Mouse (Mus musculus) megakaryocyte progenitor cell, adult 5-6 weeks (primary cell): ENCODE data around the gene Fmn2. TPM values are rescaled to one million over a fixed set of nuclear protein-coding genes. Genes with fewer than 3 reads are reported as not detected.

ENCODE experiments used
- ATAC-seq: replicated peaks from 2 replicates; pipeline ENCODE4 v1.8.0; 2016; ENCODE audit warnings: mild to moderate bottlenecking, moderate TSS enrichment, inconsistent platforms; ENCODE audit not compliant: poor library complexity
- total RNA-seq, 2 experiments: library from RNA; stranded (forward) in 1 of 2; stranded (reverse) in 1 of 2; fragments of 157-497, 149-512 nt in 1 of 2; fragments of 200-1000 nt in 1 of 2; gene quantifications; 2 replicates each; pipeline versions ENCODE4 v1.2.3 to v1.2.4; 2015 to 2017

Fmn2 gene
- total RNA-seq, 2 experiments from 2014 or later, result 0.37 TPM; not detected in 1

DNA sequence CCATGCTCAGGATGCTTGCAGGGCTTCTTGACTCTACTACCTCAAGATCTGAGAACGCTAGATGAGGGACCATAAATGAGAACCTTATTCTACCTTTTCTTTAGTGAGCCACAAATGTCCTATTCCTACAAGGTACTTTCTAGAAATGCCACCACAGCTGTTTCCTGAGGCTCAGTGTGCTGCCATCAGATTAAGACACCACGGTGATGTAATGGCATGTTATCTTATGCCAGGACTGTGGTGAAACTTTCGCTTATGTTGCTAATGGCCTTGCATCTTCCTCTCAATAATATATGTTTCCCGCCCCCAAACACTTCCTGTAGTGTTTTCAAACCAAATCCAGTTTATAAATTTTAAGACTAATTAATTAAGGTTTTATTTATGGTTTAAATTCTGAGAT lies 154.9 kb downstream of the Fmn2 start:
- ATAC-seq, result peak; percentile 91

DNA sequence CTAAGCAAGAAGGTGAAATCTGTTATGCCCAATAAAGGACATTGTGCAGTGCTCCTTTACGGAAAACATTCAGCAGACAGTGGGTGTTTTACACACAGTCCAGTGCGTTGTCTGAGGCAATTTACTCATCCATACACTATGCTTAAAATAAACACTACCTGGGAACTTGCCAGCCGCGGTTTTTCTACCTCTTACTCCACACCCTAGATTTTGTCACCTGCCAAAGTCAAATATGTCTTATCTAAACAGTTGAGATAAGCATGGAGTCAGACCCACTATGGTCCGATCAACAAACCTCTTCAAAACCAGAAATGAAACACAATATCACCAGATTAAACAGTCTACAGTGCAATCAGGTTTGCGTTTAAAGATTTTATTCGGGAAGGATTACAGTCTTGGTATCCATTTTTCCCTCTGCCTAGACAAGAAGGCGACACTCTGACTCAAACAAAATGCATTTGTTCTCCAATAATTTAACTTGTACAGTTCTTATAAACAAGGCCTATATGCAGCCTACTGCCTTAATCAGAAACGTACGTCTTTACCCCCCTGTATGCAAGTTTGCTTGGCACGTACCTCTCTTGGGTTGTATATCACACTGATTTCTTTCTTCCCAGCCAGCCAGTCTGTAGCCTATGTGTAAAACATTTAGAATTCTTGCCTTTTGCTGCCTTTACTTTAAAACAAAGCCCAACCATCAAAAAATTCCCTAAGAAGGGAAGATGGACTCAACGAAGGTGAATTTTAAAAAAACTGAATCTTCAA lies 158.0 kb downstream of the Fmn2 start:
- no peak for ATAC-seq

GRCm38 (mm10) chr1:174665116-174665515 lies 163.5 kb downstream of the Fmn2 start:
- ATAC-seq, result no peak

- ATAC-seq, result no peak
Measured at GRCm38 (mm10) chr1:174669132-174669531, 167.5 kb downstream of the Fmn2 start.

GRCm38 (mm10) chr1:174670846-174671245 lies 169.2 kb downstream of the Fmn2 start:
- ATAC-seq, result no peak

- ATAC-seq, result peak; percentile 87
Measured at GRCm38 (mm10) chr1:174674586-174674985, 173.0 kb downstream of the Fmn2 start.

GRCm38 (mm10) chr1:174675316-174675715 lies 173.7 kb downstream of the Fmn2 start:
- ATAC-seq, result no peak

DNA sequence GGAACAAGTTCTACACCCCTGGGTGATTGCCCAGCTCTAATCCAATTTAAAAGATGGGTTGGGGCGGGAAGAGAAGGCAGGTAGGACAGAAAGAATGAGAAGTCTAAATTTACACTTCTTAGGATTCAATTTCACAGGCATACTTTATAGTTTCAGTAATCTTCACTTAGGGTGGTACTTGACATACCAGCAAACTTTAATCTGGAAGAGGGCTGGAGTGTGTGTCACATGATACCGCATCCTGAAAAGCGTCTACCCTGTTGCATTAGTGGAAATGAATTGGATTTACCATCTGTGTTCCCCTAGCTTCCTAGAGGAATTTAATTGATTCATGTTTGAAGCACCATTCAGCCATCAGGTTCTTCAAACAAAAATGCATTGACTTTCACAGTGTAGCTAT lies 174.6 kb downstream of the Fmn2 start:
- no peak for ATAC-seq

GRCm38 (mm10) chr1:174677211-174677610 lies 175.6 kb downstream of the Fmn2 start:
- no peak for ATAC-seq

DNA sequence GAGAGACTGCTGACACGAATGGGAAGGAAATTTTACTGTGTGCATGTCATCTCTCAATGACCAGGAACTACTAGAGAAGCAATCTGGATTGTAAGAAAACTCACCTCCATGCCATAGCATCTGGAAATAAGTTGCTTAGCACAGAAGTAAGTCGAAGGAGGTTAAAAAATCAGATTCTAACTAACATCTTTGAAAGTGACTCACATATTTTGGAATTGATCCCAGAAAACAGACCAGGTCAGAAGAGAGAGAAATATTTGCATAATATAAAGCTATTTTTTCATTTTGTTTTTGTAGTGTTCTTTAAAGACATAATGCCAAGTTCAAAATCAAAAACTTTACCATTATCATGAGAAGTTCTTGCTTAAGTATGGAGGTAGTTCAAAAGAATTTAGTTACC lies 187.7 kb downstream of the Fmn2 start:
- ATAC-seq, result no peak

GRCm38 (mm10) chr1:174700871-174701270 lies 199.2 kb downstream of the Fmn2 start:
- ATAC-seq, result no peak

DNA sequence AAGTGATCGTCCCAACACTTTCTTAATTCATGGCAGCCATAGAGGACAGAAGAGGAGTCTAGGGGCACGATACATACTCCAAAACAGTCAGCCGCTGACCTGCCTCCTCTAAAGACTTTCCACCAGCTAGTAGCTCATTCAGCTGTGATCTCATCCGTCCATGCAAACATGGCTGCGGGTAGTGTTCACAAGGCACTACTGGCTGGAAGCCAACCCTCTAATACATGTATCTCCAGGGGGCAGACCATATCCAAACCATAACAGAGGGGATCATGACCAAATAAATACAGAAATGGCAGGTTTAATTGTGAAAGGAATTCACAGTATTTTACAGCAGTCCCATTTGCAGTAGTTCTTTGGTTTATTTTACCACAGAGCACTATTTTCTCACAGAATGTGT lies 200.2 kb downstream of the Fmn2 start:
- ATAC-seq, result no peak

- no peak for ATAC-seq
Measured at GRCm38 (mm10) chr1:174703909-174704308, 202.3 kb downstream of the Fmn2 start.

DNA sequence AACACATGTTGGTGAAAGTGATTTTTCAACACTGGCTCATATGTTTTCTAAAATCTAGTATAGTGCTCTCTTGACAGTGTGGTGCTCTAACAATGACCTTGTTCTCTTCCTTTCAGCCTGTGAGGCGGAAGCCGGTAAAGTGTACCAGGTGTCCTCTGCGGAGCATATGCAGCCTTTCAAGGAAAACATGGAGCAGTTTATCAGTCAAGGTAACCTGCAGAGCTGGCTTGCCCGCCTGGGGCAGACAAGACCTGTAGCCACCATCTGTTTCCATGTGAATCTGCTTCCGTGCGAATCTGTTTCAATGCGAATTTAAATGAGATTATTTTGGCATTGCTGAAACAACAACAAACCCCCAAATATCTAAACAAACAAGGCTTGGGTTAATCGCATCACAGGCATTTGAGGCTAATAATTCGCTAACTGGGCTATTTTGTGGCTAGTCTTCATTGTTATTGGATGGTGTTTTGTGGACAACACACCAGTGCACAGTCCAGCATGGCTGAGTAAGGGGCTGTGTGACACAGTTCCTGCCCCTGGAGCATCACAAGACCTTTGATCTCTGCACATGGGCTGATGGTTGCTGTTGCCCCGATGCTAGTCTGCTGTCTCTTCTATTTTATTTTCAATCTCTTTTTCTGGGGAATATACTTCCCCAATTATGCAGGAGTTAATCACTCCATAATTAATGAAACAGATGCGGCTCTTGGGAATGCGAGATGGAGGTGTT lies 218.3 kb downstream of the Fmn2 start:
- ATAC-seq, result no peak

- no peak for ATAC-seq
Measured at GRCm38 (mm10) chr1:174728771-174729170, 227.1 kb downstream of the Fmn2 start.

DNA sequence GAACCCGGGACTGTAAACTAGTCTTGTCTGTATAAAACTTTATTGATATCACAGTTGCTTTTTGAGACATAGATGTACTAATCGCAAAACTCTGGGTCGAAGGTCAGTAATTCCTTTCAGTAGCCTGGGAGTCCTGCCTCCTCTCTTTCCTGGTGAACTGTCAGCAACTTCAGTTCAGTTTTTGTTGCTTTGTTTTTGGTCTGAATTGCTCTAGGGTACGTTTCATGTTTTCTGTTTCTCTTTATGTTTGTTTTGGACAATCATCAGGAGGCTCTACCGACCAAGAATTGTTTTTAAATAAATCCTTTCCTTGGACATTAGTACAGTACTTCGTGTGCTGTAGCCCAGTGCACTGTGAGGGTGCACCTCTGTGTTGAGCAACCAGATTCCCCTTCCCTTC lies 231.1 kb downstream of the Fmn2 start:
- ATAC-seq, result no peak

- ATAC-seq, result no peak
Measured at GRCm38 (mm10) chr1:174738958-174739357, 237.3 kb downstream of the Fmn2 start.

DNA sequence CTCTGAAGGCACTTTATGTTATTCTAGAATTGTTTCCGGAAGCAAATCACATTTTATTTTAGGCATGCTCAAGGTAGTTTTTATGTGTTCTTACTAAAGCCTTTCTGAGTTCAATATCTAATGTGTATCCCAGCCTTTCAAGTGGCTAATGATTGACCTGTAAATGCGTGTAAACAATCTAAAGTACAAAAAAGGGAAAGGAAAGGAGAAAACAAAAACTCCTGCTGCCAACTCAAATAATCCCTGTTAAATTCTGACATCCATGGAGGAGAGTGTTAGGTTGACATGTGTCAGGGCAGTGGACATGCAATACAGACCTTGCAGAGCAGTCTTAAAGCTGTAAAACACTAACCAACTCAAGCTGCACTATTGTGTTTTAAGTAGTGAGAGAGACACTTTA lies 241.0 kb downstream of the Fmn2 start:
- no peak for ATAC-seq

DNA sequence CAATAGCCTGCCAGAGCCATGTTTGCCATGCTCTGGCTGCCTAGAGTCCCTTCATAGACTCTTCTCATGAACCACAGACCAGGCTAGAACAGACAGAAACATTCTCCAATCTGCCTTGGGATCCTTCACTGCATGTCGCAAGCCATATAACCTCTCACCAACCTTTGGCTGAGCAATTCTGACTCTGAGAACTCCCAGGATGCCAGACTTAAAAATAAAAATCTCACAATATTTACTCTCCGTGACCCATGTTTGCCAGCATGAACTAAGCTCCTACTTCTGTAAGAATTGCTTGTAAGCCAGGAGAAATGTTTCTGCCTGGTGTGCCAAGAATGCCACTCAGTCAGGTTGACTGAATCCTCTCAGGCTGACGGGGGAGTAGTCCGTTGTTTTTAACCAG lies 246.9 kb downstream of the Fmn2 start:
- no peak for ATAC-seq

- ATAC-seq, result no peak
Measured at GRCm38 (mm10) chr1:174750893-174751461, 249.4 kb downstream of the Fmn2 start.

DNA sequence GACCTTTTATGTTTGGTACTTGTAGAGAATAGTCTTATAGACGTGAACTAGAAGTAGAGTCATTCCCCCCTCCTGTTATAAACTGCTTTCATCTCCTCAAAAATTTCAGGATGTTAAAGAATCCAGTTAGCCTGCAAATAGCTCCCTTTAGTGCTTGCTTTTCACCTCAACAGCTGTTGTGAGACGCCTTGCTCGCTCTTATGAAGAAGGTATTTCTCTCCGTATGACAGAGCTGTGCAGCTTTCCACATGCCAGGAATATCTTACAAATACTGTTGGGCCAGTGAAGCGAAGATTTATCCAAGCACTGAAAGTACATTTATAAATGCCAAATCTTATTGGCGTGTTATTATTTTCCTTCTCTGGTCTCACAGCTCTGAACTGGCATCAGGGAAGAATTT lies 257.7 kb downstream of the Fmn2 start:
- ATAC-seq, result no peak

GRCm38 (mm10) chr1:174765757-174766156 lies 264.1 kb downstream of the Fmn2 start:
- ATAC-seq, result no peak
